Mouse (Mus musculus): ENCODE results near the gene Hist2h3c1. TPM values are rescaled to one million over a fixed set of nuclear protein-coding genes. Genes with fewer than 3 reads are reported as not detected.
"Not testable (repeated sequence)": the region's sequence is repeated elsewhere in the genome, so short reads cannot be mapped to it uniquely, and the experiment has no call there.

The Hist2h3c1 gene
- total RNA-seq (2014; fragmentation: Nextera tagmentation): 2.6 TPM in 1 of 2 replicates, not detected in the other
- total RNA-seq (2017): 3.9 TPM in 1 of 2 replicates, not detected in the other

DNA sequence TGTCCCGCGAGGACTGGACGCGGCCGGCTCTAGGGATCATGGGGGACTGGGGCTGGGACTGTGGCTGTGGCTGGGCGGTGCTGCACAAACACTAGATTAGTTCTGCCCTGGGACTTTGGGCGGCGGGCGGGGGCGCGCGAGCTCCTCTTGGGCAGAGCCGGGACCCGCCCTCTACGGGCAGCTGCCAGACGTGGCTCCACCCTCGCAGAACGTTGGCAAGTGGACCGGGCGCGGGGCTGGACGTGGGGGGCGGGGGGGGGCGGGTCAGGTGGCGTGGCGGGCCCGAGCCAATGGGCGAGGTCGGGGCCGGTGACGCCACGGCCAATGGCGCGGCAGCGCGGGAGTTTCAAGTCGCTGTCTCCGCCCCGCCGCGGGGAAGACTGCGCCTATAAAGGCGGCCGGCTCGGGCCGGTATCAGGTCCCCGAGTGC lies at the start of gene Hist2h3c1:
Gene Hist2h3c1, plus strand, starts transcription at position 259 of the 430 bp plus-strand sequence.
- peak; percentile 61 for ATAC-seq (replicated peaks; ENCODE audit: poor library complexity, severe bottlenecking)

DNA sequence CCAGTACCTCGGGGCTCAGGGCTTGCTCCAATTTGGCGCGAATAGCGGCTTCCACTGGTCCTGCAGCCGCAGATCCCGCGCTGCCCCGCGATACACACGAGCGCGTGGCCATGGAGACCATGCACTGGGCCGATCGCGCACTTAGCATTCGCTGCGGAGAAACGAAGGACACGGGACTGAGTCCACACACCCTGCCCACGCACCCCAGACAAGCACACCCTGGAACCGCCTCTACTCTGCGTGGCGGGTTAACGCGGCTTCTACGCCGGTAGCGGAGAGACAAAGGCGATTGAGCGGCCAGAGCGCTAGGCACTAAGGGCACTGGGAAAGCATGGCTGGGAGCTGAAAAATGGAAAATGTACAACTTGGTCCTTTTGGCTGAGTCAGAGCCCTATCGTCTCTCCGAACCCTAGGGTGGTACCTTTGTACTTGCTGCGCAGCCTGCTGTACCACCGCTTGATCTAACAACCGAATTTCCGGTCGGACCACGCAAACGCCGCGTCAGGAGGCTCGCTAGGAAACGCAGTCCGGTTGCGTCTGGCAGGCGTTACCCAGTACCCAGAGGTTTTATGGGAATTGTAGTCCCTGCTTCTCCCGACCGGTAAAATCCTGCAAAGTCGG lies 49.2 kb upstream of the Hist2h3c1 start:
- ATAC-seq (replicated peaks; ENCODE audit: poor library complexity, severe bottlenecking): peak; percentile 68

DNA sequence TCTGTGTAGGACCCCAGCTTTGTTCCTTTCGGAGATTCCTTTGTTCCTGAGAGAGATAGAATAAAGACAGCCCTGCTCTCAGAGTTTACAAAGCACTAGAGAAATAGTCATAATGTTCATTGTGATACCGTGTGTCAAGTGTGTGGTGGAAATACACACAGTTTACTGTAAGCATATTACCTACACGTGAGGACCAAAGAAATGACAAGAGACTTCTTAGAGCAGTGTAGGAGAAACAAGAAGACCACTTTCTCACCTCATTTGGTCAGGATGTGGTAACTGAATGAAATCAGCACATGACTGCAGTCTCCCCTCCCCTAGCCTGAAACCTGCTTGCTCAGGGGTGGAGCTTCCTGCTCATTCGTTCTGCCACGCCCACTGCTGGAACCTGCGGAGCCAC lies 48.3 kb upstream of the Hist2h3c1 start:
- ATAC-seq (replicated peaks; ENCODE audit: poor library complexity, severe bottlenecking): peak; percentile 49

DNA sequence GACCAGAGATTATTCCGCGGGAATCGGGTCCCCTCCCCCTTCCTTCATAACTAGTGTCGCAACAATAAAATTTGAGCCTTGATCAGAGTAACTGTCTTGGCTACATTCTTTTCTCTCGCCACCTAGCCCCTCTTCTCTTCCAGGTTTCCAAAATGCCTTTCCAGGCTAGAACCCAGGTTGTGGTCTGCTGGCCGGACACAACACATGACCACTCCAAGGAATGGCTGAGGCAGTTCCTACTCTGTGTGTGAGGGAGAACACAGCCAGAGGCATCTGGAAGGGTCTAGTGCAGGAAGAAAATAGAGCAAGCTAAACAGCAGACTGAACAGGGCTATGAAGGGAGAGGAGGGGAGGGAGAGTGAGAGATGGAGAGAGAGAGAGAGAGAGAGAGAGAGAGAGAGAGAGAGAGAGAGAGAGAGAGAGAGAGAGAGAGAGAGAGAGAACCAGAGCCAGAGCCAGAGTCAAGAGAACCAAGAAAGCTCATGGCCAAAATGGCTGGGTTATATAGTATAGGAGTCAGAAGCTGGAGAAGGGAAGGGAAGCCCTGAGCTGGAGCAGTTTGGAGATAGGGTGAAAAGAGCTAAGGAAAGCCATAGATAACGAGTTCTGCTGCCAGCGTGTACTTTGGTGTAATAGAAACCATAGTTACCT lies 47.8 kb upstream of the Hist2h3c1 start:
- ATAC-seq (replicated peaks; ENCODE audit: poor library complexity, severe bottlenecking): not testable (repeated sequence)

DNA sequence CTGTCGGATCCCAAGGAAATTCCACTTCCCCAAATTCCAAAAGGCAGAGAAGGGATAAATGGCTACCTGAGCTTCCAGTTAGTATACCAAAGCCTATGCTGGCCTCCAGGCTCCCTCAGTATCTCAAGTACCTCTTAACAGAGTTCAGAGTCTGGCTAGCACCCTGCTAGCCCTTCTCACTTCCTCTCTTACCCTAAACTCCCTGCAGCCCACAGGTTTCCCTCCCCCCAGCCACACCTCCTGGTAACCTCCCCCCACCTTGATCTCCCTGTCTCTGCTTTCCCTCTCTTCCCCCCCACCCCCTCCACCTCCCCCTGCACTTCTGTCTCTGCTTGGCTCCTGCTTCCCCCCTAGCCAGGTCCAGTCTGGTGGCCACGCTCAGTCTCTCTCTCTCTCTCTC lies 46.8 kb upstream of the Hist2h3c1 start:
- ATAC-seq (replicated peaks; ENCODE audit: poor library complexity, severe bottlenecking): no peak

DNA sequence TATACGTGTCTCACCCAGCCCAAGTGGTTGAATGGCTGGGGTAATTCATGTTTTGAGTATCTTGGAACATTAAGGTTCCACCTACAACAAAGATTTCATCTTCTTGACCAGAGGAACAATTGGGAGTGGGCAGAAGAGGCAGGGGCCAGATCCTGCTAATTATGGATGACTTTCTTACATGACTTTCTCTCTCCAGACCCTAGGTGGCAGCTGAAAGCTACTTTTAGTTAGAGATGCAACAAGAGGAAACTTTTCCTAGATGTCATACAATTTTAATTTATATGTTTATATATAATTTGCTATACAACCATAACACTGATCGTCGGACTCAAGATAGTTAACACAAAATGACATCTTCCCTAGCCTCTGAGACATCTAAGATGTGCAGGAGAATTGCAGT lies 38.7 kb upstream of the Hist2h3c1 start:
- no peak for ATAC-seq (replicated peaks; ENCODE audit: poor library complexity, severe bottlenecking)

DNA sequence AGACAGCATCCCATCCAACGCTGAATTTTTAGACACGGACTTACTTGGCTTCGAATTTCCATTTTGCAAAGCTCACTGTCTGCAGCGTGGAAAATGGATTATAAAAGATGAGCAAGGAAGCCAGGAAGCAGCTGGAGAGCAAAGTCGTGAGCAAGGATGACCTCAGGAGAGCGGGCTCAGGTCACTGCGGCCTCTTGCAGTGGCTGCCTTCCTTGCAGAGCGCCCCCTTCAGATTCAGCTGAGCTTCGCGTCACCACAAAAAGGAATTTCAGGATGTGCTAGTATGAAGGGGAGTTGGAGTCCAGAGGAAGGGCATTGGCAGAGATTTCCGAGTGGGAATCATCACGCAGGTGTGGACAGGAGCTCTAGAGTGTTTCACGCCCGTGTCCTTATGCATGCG lies 37.2 kb upstream of the Hist2h3c1 start:
- ATAC-seq (replicated peaks; ENCODE audit: poor library complexity, severe bottlenecking): no peak

DNA sequence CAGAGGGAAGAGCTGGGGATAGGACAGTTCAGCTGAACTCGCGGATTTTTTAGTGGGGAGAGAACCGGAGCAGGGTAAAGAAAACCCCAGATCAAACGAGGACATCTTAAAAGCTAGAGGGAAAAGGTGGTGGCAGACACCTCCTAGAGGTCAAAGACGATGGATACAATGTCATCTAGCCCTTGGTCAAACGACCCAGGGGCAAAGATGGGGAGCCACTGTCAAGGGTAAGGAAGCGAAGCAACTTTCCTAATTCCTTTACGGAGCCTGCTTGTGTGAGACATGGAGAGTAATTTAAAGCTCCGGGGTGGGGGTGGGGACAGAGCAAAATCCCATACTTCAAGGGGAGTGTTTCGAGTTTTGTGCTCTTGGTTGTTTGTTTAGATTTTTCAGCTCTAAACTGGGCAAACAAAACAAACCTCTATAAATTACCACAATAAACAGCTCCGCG lies 27.3 kb upstream of the Hist2h3c1 start:
- 0 out of 2 replicates have a peak, but pooled peaks have one; percentile 10 for ATAC-seq (replicated peaks; ENCODE audit: poor library complexity, severe bottlenecking)

DNA sequence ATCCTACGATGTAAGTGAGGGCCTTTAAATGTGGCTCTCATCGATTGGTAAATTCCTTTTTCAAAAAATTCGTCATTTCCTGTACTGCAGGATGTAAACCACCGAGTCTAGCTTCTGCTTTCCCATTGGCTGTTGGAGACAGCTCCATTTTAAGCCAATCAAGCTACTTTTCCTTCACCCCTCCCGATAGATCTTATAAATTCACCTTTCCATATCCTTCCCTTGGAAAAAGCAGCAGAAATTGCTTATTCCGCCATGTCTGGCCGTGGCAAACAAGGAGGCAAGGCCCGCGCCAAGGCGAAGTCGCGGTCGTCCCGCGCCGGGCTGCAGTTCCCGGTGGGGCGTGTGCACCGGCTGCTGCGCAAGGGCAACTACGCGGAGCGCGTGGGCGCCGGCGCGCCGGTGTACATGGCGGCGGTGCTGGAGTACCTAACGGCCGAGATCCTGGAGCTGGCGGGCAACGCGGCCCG lies 26.8 kb upstream of the Hist2h3c1 start, which contains the start of the genes Bola1 and Hist2h2ab:
Gene Bola1, minus strand, starts transcription at position 49 of the 470 bp plus-strand sequence.
Gene Hist2h2ab, plus strand, starts transcription at position 205 of the 470 bp plus-strand sequence.
- ATAC-seq (replicated peaks; ENCODE audit: poor library complexity, severe bottlenecking): peak; percentile 52

DNA sequence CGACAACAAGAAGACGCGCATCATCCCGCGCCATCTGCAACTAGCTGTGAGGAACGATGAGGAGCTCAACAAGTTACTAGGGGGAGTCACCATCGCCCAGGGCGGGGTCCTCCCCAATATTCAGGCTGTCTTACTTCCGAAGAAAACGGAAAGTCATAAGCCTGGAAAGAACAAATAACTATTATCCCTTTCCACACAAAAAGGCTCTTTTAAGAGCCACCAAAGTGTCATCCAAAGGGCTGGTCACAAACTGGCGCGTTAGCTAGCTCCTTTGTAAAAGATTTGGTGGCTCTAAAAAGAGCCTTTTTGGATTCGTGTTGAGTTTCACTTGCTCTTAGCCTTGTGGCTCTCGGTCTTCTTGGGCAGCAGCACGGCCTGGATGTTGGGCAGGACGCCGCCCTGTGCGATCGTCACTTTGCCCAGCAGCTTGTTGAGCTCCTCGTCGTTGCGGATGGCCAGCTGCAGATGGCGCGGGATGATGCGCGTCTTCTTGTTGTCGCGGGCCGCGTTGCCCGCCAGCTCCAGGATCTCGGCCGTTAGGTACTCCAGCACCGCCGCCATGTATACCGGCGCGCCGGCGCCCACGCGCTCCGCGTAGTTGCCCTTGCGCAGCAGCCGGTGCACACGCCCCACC lies 26.2 kb upstream of the Hist2h3c1 start:
- peak; percentile 5; the same call in 1 of the 2 replicates for ATAC-seq (replicated peaks; ENCODE audit: poor library complexity, severe bottlenecking)

DNA sequence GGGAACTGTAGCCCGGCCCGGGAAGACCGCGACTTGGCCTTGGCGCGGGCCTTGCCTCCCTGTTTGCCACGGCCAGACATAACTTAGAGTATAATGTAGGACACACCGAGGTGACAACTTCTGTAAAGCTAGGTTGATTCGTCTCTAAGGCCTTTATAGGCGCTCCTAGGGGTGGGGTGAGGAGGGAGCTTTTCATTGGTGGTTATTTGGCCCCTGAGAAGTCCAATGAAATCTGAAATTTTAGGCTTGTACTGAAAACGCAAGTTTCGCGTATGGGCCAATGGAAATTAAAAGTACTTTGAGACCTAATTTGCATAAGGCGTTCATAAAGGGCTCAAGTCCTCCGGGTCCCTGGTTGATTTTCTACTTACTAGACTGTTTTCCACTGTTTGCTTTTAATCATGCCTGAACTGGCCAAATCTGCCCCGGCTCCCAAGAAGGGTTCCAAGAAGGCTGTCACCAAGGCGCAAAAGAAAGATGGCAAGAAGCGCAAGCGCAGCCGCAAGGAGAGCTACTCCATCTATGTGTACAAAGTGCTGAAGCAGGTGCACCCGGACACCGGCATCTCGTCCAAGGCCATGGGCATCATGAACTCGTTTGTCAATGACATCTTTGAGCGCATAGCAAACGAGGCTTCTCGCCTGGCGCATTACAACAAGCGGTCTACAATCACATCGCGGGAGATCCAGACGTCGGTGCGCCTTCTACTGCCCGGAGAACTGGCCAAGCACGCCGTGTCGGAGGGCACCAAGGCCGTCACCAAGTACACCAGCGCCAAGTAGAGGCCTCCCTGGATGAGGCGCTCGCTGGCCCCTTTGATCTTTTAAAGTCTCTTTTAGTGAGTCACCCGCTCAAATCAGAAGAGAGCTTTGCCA lies 25.5 kb upstream of the Hist2h3c1 start, which contains the start of the genes Hist2h2ac and Hist2h2be:
Gene Hist2h2ac, minus strand, starts transcription at position 116 of the 875 bp plus-strand sequence.
Gene Hist2h2be, plus strand, starts transcription at position 355 of the 875 bp plus-strand sequence.
- peak; percentile 78 for ATAC-seq (replicated peaks; ENCODE audit: poor library complexity, severe bottlenecking)

DNA sequence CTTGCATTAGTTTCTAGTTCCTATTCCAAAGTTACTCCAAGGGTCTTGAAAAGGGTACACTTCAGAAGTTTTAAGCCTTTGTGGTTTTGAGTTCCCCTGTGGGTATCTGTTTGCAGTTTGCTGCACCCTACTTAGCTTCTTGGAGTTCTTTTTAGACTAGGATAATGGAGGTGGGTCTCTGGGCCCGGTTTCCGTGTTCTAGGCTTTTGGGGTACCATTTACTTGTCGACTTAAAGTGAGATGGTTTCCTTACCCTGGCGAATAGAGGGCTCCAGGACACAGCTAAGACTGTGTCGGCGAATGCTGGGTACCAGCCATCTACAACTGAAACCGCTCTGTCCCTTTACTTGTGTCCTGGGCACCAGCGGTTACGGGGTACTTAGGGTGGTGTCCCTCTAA lies 24.8 kb upstream of the Hist2h3c1 start:
- ATAC-seq (replicated peaks; ENCODE audit: poor library complexity, severe bottlenecking): peak; percentile 0; the same call in 1 of the 2 replicates

DNA sequence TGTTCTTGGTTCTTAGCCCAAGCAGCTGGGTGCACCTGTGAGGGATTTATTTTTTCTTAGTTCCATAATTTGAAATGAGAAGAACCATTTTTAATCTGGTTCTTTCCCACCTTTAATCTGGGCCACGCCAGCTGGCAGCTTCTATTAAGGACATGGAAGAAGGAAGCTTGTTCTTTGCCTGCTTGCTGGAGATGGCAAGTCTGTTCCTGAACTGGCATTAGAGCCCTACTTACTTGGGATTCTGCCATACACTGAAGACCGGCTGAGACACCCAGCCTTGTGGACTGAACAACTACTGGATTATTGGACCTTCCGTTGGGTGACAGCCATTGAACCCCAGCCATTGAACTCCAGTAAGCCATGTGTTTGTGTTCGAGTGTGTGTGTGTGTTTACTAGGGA lies 23.7 kb upstream of the Hist2h3c1 start:
- ATAC-seq (replicated peaks; ENCODE audit: poor library complexity, severe bottlenecking): no peak

DNA sequence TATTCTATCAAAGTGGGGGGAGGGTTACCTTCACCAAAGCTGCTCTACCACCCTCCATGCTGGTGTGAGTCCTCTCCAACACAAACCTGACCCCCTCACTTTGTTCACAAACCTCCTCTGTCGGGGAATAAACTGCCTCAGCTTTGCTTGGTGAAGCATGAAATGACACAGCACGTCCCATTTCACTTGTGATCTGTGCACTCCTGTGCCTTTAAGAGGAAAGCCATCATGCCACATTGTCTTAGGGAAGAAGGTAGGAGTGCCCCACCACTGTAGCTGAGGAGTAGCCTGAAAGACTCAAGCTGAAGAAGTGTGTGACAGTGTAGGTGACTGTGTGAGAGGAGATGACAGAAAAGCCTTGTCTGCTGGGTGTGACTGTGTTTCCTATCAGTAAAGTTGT lies 21.1 kb upstream of the Hist2h3c1 start:
- ATAC-seq (replicated peaks; ENCODE audit: poor library complexity, severe bottlenecking): no peak

DNA sequence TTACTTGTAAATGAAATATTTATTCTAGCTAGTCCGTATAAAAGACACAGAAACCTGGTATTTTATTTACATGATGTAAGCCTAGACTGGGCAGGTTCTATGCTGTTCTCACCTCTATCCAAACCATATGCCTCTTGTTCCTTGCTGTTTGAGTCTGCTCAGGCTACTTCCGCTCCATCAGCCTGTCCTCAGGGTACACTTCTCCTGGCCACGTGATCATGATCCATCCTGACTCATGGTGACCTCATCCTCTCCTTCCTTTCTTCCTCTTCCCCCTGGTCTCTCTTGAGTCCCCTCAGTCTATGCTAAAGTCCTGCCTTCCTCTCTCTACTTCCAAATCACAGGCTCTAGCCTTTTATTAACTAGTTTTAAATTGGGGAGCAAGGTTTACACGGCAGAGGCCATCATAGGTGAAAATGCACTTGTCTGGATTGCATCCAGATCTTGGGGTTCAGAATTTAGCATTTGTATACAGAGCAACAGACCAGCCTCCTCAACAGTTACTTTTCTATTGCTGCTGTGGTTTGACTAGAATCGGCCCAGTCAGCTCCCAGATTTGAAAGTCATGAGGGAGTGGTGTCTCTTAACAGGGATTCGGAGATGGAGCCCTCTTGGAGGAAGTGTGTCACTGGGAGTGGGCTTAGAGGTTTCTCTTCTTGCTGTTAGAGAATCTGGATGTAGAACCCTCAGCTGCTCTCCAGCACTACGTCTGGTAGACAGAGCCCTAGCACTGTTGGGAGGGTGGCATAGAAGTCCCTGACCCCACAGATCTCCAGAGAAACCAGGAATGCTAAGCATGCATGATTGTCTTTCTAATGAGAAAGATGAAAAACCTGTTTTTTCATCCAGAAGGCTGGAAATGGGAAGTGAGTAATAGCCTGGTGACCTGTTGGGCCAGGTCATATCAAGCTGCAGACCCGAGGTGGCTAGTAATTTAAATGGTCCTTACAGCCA lies 19.5 kb upstream of the Hist2h3c1 start:
- ATAC-seq (replicated peaks; ENCODE audit: poor library complexity, severe bottlenecking): peak; percentile 87

DNA sequence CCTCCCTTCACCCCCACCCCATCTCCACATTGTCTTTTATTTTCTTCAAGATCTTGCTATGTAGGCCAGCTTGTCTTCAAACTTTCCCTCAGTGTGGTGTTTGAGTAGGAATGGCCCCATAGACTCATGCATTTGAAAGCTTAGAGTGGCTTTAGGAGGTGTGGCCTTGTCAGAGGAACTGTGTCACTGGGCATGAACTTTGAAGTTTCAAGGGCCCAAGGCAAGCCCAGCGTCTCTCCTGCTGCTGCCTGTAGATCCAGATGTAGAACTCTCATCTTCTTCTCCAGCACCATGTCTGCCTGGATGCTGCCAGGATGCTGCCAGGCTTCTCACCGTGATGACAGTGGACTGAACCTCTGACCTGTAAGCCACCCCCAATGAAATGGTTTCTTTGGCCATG lies 17.7 kb upstream of the Hist2h3c1 start:
- ATAC-seq (replicated peaks; ENCODE audit: poor library complexity, severe bottlenecking): no peak

DNA sequence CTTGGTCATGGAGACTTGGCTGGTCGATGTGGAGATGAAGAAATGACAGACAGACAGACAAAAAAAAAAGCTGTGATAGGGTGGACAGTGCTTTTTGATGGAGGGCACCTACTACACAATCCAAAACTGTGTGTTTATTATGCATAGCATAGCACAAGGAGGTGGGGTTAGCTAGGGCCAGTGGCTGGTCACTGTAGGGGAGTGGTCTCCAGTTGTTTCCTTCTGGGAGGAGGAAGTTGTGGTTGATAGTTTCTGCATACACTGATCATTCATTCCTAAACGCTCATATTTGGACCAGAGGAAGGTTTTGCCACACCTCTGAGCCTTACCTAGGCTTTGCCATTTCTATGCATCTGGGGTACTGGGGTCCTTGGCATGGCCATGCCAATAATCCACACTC lies 16.1 kb upstream of the Hist2h3c1 start:
- peak; percentile 73 for ATAC-seq (replicated peaks; ENCODE audit: poor library complexity, severe bottlenecking)

DNA sequence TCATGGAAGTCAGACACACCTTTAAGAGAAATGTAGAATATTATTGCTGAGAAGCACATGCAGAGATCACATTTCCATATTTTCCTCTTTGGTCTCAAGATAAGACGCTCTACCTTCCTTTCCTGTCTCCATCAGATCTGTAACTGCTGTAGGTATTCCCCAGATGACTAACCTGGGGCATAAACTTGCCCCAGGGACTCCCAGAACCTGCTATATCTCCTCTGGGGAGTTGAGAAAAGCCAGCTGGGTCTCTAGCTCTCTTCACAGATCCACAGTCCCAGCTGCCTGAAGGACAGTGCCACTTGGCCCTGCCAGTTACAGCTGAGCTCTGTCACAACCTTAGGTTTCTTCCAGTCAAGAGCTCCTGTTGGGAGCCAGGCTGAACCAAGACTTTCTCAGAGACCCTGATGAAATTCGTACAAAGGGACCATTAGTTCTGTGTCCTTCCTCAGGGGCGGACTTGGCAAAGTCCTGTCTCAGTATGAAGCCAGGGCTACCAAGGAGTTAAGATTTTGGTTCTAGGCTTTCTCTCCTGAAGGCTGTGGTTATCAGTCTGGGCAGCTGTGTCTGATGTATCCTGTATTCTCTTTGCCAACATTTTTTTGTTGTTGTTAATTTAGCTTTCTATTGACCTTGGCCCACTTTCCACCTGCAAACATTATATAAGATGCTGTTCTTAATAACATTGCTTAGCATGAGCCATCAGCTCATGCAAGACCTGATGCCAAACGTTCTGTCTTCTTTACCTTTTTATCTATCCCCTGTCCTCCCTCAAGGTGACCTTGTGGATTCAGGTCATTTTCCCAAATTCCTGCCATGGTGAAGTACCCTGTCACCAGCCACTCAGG lies 15.4 kb upstream of the Hist2h3c1 start:
- no peak for ATAC-seq (replicated peaks; ENCODE audit: poor library complexity, severe bottlenecking)

All from granulocyte monocyte progenitor cell, adult 5-6 weeks (primary cell).